Mouse (Mus musculus): ENCODE measurements at regions not wholly inside any gene's neighbourhood (a gene's known extent, or its start where the extent isn't known, plus 50 kb on each side); places are given as distances from the start of the nearest gene placed in this dataset.

DNA sequence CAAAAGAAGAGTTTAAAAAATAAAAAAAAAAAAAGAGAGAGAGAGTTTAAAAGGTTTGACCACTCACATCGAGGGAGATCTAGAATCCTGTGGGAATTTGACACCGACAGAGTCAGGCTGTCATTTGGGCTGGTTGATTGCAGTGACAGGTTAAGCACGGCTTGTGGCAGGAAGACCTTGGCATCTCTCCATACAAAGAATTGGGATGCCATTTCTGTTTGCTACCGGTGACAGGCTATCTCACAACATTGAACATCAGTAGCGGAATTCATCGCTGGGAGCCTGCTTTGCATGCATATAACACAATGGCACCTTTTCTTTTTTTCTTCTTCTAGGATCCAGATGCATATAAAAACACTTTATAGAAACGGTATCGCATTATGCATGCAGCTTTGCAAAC is 53.7 kb upstream of the Gm26657 start:
- DNase-seq, result no peak

DNA sequence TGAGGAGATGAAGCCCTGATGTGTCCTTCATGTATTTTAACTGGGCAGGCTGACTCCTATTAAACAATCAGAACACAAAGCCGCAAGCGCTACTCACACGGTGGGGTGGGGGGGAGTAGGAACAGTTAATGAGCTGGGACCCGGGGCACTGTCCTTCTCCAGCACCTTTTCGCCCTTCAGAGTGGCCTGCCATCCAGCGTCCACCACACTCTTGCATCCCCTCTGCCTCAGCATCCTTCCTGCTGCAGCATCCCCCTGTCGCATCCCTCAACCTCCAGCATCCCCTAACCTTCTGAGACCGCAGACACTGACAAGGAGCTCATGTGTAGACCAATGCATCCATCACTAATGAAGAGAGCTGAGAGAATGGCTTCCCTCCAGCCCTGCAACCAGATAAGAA is 54.2 kb upstream of the Gm26657 start:
- DNase-seq, result no peak

DNA sequence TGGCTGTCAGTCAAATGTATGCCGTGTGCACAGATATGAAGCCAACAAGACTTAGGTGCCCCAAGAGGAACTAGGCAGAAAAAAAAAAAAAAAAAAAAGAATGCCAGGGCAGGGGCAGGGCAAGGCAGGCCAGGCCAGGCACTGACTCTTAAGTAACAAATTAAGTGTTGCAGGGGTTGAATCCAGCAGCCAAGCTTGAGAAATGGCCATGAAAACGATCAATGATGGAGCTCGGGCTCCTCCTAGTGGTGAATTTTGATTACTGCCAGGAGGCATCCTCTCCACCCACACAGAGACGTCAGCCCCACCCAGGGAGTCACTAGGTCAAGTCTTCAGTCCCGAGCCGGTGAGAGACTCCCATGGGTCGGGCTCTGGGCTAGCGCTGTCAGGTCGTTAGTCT is 54.7 kb upstream of the Gm26657 start:
- peak; percentile 60 for DNase-seq

- DNase-seq, result no peak
Observed at GRCm38 (mm10) chr4:56684031-56684430, 55.8 kb upstream of the Gm26657 start.

GRCm38 (mm10) chr4:56681121-56681520 is 58.7 kb upstream of the Gm26657 start:
- DNase-seq, result no peak

- no peak for DNase-seq
Observed at GRCm38 (mm10) chr4:56673868-56674267, 66.0 kb upstream of the Gm26657 start.

DNA sequence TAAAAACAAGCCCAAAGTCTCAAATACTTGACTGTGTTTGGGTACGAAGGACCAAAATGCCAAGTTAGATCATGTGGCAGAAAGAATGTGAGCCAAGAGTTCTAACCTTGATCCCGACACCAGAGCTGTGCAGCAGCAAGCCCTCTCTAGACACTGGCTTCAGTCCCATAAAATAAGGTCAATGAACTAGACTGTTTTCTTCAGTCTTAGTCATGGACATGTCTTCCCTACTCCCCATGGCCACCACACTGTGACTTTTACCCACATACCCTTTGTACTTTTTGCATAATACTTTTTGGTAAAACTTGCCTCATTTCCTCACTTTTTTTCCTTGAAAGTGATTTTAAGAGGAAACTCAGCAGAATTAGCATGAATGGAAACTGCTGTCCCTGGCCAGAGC is 74.9 kb upstream of the Gm26657 start:
- no peak for DNase-seq

DNA sequence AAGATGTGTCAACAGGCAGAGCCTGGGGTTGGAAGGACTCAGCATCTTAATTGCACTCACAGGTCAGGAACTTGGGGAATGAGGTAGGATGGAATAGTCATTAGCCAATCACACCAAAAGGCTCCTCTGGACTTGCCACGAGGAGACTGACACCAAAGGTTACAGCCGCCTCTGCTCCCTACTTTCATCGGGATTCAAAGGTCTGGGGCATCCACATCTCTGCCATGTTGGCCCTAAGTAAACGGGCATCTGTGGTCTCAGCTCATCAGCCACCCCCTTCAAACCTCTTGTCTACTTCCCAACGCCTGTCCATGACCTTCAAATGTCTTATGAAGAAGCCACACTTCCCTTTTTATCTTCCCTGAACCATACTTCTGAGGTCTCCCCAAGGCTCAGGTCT is 78.1 kb upstream of the Gm26657 start:
- no peak for DNase-seq

- no peak for DNase-seq
Observed at GRCm38 (mm10) chr4:56657046-56657445, 82.8 kb upstream of the Gm26657 start.

- peak; percentile 69 for DNase-seq
Observed at GRCm38 (mm10) chr4:56654327-56654726, 85.5 kb upstream of the Gm26657 start.

DNA sequence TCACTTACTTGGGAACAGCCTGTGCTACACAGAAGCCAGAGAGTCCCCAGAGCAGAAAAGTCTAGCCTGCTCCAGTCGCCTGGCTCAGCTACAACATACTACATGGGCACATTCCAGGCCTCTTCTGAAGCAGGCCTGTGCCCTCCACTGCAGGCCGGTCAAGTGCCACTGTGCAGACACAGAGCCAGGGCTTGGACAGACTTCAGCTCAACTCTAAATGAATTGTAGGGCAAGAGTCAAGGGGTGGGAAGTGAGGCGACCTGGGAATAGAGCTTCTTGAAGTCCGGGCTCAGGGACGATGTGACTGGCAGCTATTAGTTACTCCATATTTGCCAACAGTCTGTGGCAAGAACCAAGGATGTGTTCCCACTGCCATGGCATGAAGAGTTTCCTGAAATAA is 87.1 kb upstream of the Gm26657 start:
- no peak for DNase-seq

GRCm38 (mm10) chr4:56649731-56650130 is 90.1 kb upstream of the Gm26657 start:
- no peak for DNase-seq

DNA sequence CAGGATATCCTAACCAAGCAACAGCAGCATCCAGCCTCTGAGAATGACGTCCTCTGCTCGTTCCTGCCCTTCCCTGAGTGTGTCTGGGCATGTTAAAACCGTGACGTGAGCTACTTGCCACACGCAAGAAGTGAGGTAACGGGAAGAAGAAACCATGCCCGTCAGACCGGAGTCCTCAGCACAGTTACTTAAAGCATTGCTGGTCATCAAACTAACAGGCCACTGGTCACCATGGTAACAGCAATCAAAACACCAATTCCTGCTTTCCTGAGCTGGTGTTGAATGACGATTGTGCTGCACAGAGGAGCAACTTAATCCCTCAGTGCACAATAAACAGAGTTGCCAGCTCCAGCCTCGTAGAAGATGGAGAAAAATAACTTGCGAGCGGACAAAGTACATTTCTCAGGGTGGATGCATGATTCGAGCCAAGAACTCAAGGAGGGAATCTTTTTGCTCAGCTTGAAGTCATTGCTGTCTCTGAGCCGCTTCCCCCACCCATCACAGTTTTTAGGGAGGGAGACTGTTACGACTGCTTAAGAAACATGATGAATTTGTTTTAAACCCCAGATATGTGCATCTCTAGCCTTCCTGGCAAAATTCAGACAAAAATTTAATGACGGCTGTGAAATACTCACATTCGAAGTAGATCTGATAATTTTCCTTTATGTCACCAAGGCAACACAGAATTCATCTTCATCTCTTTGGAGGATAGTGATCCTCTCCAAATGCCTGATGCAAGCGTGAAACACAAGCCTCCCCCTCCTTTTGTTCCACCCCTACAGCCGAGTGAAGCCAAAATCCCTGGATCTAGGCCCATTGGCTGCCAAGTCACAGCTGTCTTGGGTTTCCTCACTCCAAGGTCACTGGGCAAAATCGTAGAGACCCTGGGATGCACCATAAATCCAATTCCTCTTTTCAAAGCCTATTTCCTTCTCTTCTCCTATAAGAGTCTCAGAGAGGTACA is 95.6 kb upstream of the Gm26657 start:
- DNase-seq, result peak; percentile 42

DNA sequence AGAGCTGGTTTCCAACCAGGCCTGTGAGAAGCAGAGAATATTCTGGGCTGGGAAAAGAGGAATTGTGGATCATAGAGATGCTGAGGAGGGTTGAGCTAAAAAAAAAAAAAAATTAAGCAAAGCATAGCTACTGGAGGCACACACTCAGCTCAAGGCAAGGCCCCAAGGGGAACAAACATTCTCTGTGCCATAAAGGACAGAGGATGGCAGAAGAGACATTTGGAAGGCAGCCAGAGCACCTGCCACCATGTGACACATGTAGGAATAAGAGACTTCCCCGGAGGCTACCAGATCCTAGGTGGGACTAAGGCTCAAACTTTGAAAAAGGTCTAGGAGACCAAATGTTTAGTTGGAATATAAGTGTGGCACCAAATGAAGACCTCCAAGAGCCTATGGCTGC is 96.4 kb upstream of the Gm26657 start:
- no peak for DNase-seq

DNA sequence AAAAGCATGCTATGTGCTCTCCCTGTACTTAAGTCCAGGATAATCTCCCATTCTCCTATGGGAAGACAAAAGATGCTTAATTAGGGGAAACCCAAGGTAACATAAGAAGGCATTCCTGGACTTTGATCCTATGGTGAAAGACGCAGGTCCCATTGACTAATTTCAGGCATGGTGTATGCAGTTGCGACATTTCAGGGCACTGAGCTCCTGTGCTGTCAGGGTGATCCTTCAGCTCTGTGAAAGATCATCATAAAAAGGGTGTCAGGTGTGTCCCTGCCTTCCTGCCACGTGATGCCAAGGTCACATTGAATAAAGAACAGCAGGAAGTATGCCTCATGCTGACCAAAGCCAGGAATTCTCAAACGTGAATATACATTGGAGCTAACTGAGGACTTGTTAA is 100.2 kb upstream of the Gm26657 start:
- DNase-seq, result no peak

DNA sequence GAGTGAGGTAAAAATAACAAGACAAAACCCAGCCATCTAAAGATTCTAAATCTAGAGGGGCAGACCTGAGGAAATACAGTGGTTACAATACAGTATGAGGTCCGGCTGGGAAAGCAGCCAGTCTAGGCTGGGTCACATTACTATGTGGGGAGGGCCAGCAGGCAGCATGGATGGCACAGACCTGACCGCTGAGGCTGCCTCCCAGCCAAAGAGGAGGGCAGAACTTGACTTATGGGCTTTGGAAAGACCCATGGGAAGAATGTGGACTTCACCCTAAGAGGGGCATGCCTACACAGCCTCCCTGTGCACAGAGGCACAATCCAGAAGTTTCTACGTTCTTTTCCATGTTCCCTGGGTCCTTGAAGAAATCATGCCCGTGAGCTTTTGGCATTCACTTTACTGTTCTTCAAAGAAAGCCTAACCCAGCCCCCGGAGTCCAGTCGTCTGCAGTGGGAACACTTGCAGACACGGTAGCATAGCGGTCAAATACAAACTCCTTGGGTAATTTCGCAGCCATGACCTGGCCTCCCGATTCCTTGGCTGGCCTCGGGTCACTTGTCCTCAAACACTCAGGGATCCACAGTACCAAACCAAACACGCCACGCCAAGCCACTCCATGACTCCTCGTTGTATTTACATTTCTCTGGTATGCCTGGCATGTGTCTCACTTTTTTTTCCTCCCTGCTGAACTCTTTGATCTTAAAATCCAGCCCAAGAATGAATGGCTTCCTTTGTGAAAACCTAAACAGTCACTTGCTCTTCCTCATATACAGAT is 101.0 kb upstream of the Gm26657 start:
- DNase-seq, result no peak

- no peak for DNase-seq
Observed at GRCm38 (mm10) chr4:56636265-56636664, 103.6 kb upstream of the Gm26657 start.

DNA sequence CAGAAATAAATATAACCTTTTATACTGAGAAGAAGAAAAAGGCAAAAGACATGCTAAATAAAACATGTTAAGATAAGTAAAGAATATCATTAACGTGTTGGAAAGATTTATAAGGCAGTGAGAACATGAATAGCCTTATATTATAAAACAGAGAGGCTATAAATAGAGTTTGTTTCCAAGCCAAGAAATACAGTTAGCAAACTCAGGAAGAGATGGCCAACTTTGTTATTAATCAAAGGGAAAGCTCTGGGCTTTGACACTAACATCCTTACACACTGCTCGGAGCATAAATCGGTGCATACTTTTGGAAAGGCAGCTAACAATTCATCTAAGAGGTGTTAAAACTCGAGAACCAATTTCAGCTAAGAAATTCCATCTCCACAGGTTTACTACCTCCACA is 106.3 kb upstream of the Gm26657 start:
- no peak for DNase-seq

DNA sequence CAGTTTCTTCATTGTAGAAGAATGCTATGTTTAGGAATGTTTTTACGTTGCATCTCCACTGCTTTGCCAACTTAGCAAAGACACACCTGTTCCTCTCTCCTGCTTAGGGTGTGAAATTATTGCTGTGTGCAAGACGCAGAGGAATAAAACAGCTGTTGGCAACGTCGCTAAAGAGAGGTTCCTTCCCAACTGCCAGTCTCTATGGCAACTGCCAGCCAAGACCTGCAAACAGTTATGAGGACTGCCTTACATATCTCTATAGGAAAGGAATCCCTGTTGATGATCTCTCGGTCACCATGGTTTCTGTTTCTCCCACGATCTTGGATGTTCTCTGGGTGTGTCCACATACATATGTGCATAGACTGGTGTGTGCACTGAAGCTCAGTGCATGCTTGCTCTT is 109.6 kb upstream of the Gm26657 start:
- peak; percentile 29 for DNase-seq

- DNase-seq, result no peak
Observed at GRCm38 (mm10) chr4:56627206-56627605, 112.7 kb upstream of the Gm26657 start.

- DNase-seq, result no peak
Observed at GRCm38 (mm10) chr4:56621782-56622181, 118.1 kb upstream of the Gm26657 start.

GRCm38 (mm10) chr4:56621356-56621755 is 118.5 kb upstream of the Gm26657 start:
- DNase-seq, result no peak

GRCm38 (mm10) chr4:56620628-56621027 is 119.2 kb upstream of the Gm26657 start:
- DNase-seq, result no peak

DNA sequence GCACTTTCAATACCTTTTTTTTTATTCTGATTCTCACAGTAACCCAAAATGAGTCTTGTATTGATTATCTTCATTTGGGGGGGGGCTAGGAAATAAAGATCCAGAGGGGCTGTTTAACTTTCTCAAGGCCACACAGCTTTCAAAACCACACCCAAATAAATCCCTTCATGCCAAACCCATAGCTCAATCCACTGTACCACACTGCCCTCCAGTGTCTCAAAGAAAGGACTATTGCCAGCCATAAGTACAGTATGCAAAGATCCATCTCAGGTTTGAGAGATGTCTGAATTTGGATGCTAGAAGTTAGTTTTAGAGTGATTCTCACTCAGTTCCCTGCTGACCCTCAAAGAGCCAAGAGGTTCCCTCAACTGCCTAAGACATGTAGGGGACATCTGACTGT is 120.1 kb upstream of the Gm26657 start:
- no peak for DNase-seq
